Mouse (Mus musculus) olfactory bulb, adult 2 months (tissue): ENCODE data around the gene Endod1.

ENCODE experiments used
- CTCF ChIP-seq: fragments of 200-500 bp; IDR thresholded peaks from 2 replicates; pipeline ENCODE4 v1.5.1; 2012; ENCODE audit warnings: low read depth, mild to moderate bottlenecking, low read length, moderate library complexity; ENCODE audit not compliant: insufficient read depth
- POLR2A ChIP-seq: fragments of 200-500 bp; IDR thresholded peaks from 2 replicates; pipeline ENCODE4 v1.6.1; 2012; ENCODE audit warnings: mild to moderate bottlenecking, low read depth, low read length, moderate library complexity; ENCODE audit not compliant: insufficient read depth

DNA sequence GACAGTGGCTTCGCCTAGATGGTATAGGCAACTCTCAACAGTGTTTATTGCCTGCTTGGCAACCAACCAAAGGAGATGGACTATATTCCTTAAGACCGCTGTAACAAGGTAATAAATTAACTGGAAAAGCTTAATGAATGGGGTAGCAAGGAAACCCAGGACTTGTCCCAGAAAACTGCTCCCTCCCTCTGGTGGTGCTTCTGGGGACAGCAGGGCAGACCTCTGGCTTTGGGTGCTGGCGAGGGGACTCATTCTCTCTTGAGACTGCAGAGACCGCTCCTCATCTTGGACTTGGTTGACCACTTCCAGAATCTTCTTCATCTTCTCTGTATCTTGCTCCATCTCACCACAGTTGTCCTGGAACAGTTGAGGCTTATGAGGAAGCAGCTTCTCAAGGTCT is 24.3 kb downstream of the Endod1 start:
- TF ChIP-seq CTCF (no peak), POLR2A (no peak)
